Mouse (Mus musculus): ENCODE measurements around the gene Ttyh3.
A peak's percentile ranks its signal among the peaks of the same experiment; 100 is the strongest.

The Ttyh3 gene

DNA sequence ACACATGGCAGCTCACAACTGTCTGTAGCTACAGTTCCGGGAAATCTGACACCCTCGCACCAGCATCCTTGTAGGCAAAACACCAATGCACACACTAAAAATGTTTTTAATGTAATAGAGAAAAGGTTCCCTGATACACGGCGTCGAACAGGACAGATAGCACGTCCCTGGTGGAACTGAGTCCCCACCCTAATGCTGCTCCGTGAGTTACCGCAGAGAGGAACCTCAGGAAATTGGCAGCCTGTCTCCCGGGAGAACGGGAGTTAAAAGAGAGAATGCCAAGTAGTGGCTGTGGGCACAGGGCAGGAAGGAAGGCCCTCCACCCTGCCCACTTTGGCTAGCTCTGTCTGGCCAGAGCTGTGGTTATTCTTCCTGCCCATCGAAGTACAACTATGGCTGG is 2.4 kb upstream of the Ttyh3 start:
- DNase-seq = no peak

- no peak for DNase-seq
These were observed 1.1 kb upstream of the Ttyh3 start for GRCm38 (mm10) chr5:140649881-140650414.

DNA sequence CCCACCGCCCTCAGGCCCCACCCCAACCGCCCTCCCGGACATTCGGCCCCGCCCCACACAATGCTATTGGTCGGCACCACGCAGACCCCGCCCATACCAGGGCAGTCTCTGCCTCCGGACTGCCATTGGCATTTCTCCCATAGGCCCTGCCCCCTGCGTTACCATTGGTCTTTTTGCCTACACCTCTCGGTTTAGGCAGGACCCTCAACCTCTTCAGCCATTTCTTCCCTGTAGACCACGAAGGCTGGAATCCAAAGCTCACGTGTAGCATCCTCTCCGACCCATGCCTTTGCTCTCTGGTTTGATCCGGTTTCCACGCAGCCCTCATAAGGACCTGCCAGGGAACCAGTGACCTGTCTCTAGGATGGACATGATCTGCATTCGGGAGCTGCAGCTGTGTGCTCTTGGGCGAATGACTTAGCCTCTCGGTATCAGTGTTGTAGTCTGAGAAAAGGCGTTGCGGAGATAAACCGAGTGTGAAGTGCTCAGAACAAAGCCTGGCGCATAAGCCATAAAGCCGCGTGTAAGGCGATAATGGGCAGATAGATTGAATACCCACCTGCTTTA is 353 bp upstream of the Ttyh3 start:
- peak; percentile 98 for DNase-seq

- peak; percentile 58 for DNase-seq
These were observed 861 bp downstream of the Ttyh3 start for GRCm38 (mm10) chr5:140647821-140648518.

- peak; percentile 84 for DNase-seq
These were observed 1.6 kb downstream of the Ttyh3 start for GRCm38 (mm10) chr5:140647031-140647760.

DNA sequence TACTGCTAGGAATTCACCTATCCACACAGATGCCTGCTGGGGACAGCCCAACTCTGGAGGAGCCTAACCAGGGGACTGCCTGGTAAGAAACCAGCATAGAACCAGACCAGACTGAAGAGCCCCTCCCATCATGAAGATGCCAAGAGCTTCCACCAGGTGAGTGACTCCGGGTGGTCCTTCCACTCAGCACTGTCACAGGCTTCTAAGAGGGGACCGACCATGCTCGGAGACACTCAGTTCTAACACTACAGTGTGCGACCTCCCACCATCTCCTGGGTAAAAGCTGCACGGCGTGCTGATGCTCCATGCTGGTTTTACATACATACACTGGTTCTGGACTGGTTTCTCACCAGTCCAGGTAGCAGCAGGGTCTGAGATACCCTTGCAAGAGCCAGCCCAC is 2.7 kb downstream of the Ttyh3 start:
- no peak for DNase-seq

GRCm38 (mm10) chr5:140645454-140645853 is 3.4 kb downstream of the Ttyh3 start:
- DNase-seq = no peak

DNA sequence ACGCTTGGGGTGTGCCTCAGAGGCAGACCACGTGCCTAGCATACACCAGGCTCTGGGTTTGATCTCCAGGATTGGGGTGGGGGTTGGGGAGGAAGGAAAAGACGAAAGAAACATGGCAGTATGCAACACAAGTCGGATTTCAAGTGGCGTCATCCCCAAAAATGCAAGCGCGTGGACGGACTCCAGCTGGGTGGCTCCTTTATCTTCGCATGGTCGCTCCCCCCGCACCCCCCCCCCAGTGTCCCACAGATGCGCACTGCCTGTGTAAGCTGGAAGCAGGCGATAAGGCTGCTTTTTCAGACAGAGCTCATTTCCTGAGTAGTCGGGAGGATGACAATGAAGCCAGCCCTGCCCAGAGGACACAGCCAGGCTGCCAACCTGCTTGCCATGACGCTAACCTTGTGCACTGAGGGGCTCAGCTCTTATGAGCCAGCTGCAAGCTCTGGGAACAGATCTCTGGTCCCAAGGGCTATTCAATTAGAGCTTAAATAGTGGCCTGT is 4.1 kb downstream of the Ttyh3 start:
- DNase-seq = no peak

DNA sequence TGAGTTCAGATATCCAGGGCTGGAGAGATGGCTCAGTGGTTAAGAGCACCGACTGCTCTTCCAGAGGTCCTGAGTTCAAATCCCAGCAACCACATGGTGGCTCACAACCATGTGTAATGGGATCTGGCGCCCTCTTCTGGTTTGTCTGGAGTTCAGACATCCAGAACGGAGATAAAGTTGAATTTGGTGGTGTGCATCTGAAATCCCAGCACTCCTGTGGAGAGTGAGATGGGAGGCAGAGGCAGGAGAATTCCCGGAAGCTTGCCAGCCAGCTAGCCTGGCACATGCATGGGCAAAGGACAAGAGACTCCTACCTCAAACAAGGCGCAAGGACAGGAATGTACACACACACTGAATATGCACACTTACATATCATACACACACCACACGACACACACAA is 4.6 kb downstream of the Ttyh3 start:
- DNase-seq = no peak

GRCm38 (mm10) chr5:140642076-140642475 is 6.8 kb downstream of the Ttyh3 start:
- DNase-seq = no peak

- DNase-seq = no peak
These were observed 7.4 kb downstream of the Ttyh3 start for GRCm38 (mm10) chr5:140641254-140641928.

DNA sequence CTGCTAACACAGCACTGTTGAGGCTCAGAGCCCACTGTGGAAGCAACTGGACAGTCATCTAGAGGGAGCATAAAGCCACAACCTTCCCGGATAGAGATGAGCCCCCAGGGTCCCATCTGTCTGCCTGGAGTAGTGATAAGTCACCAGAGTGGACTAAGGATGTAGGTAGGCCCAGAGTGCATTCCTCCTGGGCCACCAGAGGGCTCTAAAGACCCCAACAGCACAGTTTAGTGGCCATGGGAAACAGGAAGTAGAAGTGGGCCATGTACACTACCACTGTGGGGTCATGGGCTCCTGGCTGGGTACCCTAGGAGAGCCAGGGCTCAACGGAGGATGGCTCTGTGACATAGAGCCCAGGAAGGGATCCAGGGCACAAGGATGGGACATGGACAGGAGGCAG is 8.0 kb downstream of the Ttyh3 start:
- DNase-seq = no peak

DNA sequence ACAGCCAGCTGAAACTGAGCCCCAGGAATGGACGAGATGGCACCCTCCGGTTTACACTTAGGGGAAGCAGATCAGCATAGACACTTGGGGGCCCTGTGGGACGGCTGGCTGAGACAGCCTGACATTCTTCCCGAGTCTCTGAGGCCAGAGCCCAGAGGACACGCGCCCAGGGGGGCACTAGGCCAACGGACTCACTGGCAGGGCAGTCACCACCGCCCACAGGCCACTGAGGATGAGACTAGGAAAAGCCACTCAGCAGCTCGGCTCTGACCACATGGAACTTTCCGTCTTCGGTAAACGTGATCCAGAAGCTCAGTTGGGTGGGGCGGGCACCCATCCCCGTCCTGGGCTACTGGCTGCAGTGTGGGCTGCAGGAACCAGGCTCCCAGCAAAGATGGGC is 9.0 kb downstream of the Ttyh3 start:
- no peak for DNase-seq

DNA sequence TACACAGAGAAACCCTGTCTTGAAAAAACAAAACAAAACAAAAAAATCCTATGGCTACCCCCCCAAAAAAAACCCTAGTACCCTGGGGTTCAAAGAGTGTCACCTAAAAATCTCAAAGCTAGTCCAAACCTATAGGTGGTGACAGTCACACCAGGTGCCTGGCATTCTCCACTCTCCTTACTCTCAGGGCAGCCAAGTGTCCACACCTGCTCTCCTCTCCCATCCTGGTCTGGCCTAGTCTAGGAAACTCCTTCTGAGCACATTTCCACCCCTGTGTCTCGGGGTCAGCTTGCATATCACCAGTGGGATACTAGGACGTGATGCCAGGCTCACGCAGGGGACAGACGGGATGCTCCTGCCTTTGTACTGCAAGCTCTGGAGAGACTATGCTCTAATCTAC is 9.5 kb downstream of the Ttyh3 start:
- no peak for DNase-seq

- no peak for DNase-seq
These were observed 10.3 kb downstream of the Ttyh3 start for GRCm38 (mm10) chr5:140638484-140638883.

GRCm38 (mm10) chr5:140637989-140638388 is 10.8 kb downstream of the Ttyh3 start:
- no peak for DNase-seq

GRCm38 (mm10) chr5:140637058-140637410 is 11.8 kb downstream of the Ttyh3 start:
- DNase-seq = no peak

DNA sequence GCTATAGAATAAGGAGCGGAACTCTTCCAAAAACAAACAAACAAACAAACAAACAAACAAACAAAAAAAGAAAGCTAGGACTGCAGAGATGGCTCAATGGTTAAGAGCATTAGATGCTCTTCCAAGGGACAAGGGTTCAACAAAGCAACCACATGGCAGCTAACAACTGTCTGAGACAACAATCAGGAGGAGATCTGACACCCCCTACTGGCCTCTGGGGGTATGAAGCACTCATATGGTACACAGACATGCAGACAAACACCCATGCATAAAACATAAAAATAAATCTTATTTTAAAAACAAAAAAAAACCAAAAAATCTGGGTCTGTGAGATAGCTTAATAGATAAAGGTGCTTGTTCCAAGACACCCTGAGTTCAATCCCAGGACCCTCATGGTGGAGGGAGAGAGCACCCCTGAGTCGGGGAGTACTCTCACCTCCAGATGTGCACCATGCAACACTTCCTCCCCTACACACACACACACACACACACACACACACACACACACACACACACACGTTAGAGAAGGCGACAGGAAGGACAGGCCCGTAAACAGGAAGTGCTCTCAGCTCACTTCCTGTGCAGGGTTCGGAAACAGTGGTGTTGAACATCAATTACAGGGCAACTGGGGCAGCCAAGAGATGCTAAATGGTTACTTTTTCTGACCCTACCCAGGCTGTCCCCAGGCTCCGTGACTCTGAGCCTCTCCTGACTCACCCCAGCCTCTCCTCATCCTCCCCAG is 12.3 kb downstream of the Ttyh3 start:
- no peak for DNase-seq

DNA sequence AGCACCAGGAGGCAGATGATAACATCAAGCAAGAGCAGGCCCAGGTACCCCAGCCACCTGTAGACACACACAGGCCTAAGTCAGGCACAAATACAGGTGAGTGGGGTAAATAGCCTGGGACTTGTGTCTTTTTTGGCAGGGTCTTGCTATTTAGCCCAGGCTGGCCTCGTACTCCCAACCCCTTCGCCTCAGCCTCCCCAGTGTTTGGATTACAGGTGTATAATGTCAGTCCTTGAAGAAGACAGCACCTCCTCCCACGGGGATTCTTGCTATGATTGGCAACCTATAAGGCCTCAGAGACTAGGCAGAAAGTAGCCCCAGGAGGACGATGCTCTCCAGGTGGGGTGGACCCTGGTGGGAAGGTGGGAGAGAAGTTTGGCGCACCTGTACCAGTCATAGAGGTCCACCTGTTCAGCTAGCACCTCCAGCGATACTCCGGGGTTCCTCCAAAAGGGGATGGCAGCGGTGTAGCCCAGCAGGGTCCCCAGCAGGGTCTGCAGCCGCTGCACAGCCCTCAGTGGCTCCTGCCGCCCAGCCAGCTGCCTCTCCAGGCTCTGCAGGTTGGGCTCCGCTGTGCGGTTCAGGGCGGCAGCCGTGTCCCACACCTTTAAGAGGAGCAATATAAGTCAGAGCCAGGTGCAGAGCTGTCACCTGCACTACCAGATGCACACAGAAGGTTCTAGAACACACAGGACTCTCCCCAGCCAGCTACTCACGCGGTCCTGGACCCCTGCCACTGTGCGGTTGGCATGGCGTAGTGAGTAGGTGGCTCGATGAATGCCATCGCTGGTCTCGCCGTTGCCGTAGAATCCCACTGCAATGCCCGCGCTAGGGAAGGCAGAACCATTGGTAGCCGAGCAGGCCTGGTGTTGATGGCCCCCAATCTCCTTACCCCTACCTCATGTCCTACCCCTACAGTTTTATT is 13.8 kb downstream of the Ttyh3 start:
- no peak for DNase-seq

GRCm38 (mm10) chr5:140633432-140633831 is 15.4 kb downstream of the Ttyh3 start:
- DNase-seq = no peak

GRCm38 (mm10) chr5:140628995-140629394 is 19.8 kb downstream of the Ttyh3 start:
- no peak for DNase-seq
